Mouse (Mus musculus): Measurements from ENCODE around the gene Cdk5.

Cdk5 gene

GRCm38 (mm10) chr5:24423129-24424003 lies at the start of gene Cdk5, which contains the start of gene Slc4a2:
TSS of gene Cdk5 (minus strand) at chr5:24423530.
TSS of gene Slc4a2 (plus strand) at chr5:24423837.
- peak; percentile 99 for DNase-seq (ENCODE audit: low spot score)

- peak; percentile 91 for DNase-seq (ENCODE audit: low spot score)
Measured at GRCm38 (mm10) chr5:24470600-24470999, 47.3 kb upstream of the Cdk5 start.

DNA sequence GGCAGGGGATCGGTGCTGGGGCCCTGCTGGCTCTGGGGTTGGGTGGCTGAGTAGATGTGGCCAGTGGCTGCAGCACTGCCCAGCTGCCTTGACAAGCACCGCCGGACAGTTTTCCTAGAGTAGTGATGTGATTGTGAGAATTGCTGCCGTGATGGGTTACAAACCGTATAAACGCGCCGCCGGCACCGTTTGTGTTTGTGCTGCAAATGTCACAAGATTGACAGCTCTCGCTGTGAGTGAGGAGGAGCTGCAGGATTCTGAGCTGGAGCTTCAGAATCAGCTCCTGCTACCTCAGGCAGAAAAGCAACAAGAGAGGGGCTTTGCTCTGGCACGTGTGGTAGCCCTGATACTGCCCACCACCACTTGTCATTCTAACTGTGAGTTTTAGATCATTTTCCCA lies 43.4 kb upstream of the Cdk5 start:
- no peak for DNase-seq (ENCODE audit: low spot score)

DNA sequence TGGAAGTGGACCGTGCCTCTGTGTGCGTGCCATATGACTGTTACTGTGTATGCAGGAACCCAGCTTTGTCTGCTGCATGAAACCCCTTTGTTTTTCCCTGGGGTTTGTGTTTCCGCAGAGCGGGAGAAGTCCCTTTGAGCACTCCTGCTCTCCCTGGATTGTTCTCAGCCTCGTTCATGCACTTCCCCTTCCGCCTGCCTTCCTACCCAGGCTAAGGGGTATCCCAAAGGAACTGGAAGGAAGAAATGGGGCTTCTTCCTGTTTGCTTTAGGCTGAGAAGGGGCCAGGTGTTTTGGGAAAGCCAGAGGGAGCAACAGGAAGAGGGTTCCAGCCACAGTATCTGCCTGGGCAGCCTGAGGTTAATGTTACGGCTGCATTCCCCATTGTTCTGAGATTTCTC lies 32.3 kb upstream of the Cdk5 start:
- DNase-seq (ENCODE audit: low spot score), result no peak

- DNase-seq (ENCODE audit: low spot score), result no peak
Measured at GRCm38 (mm10) chr5:24455076-24455475, 31.7 kb upstream of the Cdk5 start.

DNA sequence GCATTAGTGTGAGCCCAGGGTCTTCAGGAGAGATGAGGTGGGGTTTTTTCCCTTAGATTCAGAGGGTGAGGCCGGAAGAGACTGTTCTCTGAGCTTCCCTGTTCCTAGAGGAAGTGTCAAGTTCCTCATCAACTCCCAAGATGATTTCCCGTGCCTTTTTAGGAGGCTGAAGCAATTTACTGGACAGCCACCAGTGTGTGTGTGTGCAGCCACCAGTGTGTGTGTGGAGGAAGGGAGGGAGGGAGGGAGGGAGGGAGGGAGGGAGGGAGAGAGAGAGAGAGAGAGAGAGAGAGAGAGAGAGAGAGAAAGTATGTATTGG lies 30.6 kb upstream of the Cdk5 start:
- DNase-seq (ENCODE audit: low spot score), result no peak

- DNase-seq (ENCODE audit: low spot score), result peak; percentile 68
Measured at GRCm38 (mm10) chr5:24453283-24453984, 30.1 kb upstream of the Cdk5 start.

- DNase-seq (ENCODE audit: low spot score), result peak; percentile 46
Measured at GRCm38 (mm10) chr5:24452691-24453233, 29.4 kb upstream of the Cdk5 start.

- DNase-seq (ENCODE audit: low spot score), result peak; percentile 53
Measured at GRCm38 (mm10) chr5:24452030-24452690, 28.8 kb upstream of the Cdk5 start, which contains the start of gene Agap3. TSS of gene Agap3 (plus strand) at chr5:24452177.

GRCm38 (mm10) chr5:24451264-24452029 lies 28.1 kb upstream of the Cdk5 start:
- peak; percentile 83 for DNase-seq (ENCODE audit: low spot score)

DNA sequence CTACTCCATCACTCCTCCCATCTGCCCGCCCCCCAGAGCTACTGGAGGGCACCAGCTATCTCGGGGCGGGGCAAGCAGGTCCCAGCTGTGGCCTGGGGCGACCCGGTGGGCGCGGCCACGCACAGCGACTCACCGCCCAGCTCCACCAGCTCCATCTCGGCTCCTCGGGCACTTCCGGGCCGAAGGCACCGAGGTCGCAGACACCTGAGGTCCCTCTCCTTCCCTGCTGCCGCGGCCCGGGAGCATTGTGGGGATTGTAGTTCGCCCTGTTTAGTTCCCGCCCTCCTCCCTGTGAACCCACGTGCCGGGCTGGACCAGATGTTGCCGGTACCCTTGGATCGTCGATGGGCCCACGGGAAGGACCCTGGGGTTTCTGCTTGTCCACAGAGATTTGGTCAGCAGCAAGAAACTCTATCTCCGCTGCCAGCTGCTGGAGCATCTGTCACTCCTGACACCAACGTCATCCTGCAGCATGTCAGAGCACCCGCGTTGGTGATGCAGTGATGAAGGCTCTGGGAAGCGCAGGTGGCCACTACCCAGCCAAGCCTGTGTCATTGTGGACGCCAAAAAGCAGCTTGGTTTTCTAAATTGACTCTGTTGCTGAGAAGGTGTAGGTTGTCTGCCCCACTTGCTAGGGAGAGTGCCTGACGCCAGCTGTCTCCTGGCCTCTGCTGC lies 24.4 kb upstream of the Cdk5 start, which contains the start of gene Tmub1:
Gene Tmub1 (minus strand): TSS at position 231 of the 675 bp plus-strand sequence.
- peak; percentile 77 for DNase-seq (ENCODE audit: low spot score)

- no peak for DNase-seq (ENCODE audit: low spot score)
Measured at GRCm38 (mm10) chr5:24446630-24447029, 23.3 kb upstream of the Cdk5 start.

DNA sequence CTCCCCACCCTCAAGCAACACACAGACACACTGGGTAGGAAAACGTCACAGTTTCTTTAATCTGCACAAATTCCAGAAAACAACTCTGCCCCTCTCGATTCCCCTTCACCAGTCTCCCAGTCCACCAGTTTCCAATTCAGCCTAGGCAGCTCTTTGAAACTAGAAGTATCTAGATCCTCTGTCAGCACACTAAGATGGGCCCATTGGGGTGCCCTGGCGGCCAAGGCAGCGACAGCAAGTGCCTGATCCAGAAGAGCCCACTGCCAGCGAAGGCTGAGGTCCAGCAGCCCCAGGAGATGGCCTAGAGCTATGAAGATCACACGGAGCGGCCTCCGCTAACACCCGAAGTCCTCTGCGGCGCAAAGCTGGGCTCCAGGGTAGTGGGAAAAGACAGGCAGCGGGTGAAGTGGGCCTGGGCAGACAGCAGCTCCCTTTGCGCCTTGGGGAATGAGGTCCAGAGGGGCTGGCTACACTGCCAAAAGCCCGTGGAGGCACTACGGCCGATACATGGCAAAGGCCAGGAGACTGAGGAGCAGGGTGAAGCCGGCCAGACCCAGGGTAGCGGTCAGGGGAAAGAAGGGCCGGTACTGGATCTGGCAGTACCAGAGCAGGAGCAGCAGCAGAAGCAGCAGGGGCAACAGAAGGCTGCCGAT lies 22.2 kb upstream of the Cdk5 start:
- DNase-seq (ENCODE audit: low spot score), result peak; percentile 42

DNA sequence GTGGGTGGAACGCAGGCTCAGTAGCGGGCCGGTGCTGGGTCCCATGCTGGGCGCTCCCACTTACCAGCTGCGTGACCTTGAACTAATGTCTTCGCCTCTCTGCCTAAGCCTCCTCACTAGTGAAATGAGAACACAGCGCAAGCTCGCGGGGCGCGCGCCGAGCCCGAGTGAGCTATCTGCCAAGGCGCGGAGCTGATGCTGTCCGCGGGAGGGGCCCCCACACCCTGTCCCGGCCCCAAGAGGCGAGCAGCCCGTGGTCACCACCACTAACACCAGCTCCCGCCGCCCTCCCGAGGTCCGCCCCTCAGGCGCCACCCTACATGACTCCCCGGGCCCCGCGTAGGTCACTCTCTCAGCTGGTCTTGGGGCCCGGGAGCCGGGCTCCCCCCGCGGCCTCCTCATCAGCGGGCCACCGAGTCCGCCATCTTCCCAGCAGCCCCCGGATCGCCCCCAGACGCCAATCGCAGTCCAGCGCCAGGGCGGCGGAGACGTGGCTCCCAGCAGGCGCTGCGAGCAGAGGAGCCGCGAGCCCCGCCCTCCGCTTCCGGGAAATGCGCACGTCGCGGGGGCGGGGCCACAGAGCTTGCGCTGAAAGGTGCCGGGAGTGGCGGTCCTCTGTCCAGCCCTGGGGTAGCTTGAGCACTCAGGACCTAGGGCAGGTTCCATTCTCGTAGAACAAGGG lies 21.6 kb upstream of the Cdk5 start, which contains the start of gene Fastk:
Gene Fastk (minus strand): TSS at position 542 of the 682 bp plus-strand sequence.
- peak; percentile 94 for DNase-seq (ENCODE audit: low spot score)

DNA sequence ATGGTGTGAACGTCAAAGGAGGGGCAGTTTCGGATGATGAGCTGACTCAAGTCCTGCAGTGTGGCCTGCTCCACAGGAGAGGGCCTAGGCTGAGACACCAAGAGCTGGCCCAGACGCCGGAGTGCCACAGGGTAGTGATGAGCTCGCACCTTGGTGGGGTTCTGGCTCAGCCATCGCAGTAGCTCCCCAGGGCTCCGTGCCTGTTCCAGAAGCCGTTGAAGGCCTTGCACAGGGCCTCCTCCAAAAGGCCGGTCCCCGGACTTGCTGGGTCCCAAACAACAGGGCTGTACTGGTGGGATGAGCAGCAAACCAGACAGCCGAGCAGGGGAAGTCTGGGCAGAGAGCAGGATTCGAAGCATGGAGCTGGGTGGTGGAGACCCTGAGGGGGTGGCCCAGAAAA lies 20.6 kb upstream of the Cdk5 start:
- DNase-seq (ENCODE audit: low spot score), result no peak

DNA sequence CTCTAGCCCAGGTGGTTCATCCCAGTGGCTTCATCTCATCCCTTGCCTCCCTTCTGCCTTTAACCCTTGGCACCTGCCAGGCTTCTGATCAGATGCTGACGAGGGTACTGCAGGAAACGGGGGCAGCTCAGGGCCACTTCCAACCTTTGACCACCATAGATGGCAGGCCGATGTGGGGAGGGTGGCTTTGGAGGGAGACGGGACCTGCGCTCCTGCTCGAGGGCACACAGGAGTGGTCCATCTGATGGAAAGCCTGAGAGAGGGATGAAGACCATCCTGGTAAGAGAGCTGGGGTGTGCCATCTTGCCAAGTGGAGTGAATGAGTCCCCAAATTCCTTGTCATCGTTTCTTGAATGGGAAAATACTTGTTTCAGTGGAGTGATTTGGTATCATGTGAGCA lies 19.9 kb upstream of the Cdk5 start:
- no peak for DNase-seq (ENCODE audit: low spot score)

DNA sequence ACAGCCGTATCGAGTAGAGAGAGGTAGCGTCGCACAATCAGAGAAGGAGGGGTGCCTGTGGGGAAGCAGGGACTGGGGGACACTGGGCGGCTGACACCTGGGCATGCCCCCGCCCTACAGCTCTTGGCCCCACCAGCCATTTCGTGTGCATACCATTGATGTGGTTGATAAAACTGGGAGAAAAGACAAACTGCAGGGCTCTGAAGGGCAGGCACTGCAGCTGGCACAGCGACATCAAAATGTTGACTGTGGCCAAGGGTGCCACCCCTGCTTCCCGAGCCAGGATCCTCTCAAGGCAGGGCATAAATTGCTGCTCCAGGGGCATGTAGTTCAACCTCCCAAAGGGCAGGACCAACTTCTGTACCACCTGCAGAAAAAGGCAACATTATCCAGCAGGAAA lies 18.7 kb upstream of the Cdk5 start:
- DNase-seq (ENCODE audit: low spot score), result no peak

DNA sequence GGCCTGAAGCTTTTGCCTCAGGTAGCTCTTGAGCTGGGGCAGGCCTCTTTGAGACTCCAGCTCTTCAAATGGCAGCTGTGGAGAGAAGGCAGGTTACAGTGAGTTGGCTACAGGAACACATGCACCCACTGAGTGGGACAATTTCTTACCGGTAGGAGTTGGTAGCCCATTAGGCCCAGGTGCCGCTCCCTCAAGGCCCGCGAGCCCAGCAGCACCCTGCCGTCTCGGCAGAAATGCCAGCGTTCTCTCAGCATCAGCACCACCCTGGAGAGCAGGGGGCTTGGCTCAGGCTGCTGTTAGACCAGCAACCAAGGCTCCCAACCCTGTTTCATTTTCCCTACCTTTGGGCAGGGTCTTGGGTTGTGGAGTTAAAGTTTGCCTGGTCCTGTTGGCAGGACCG lies 17.9 kb upstream of the Cdk5 start:
- no peak for DNase-seq (ENCODE audit: low spot score)

GRCm38 (mm10) chr5:24433993-24434392 lies 10.7 kb upstream of the Cdk5 start:
- no peak for DNase-seq (ENCODE audit: low spot score)

GRCm38 (mm10) chr5:24428596-24428995 lies 5.3 kb upstream of the Cdk5 start:
- no peak for DNase-seq (ENCODE audit: low spot score)
